Mouse (Mus musculus) E14TG2a.4 (cell line): ENCODE results near the gene 1810049J17Rik.

Experiments
- CTCF ChIP-seq: conservative IDR thresholded peaks from 2 replicates; pipeline ENCODE4 v1.5.1; 2014; ENCODE audit warnings: low read length
- NANOG ChIP-seq: IDR thresholded peaks from 2 replicates; pipeline ENCODE4 v1.6.1; 2014; ENCODE audit warnings: borderline replicate concordance, low read length, mixed read lengths
- POU5F1 ChIP-seq: IDR thresholded peaks from 2 replicates; pipeline ENCODE4 v1.6.1; 2014; ENCODE audit warnings: low read length, borderline replicate concordance

- TF ChIP-seq CTCF (no peak), POU5F1 (no peak), NANOG (no peak)
These were observed 5.7 kb downstream of the 1810049J17Rik start for GRCm38 (mm10) chr15:12315996-12316395.
